Mouse (Mus musculus) frontal cortex, postnatal 25 days (tissue): ENCODE data around the gene Rasgrp1.

Experiments used
- DNase-seq, 2 experiments: peaks; one replicate each; pipeline ENCODE4 v3.0.0; 2022; ENCODE audit warnings: low spot score in 2 of 2

Gene Rasgrp1

DNA sequence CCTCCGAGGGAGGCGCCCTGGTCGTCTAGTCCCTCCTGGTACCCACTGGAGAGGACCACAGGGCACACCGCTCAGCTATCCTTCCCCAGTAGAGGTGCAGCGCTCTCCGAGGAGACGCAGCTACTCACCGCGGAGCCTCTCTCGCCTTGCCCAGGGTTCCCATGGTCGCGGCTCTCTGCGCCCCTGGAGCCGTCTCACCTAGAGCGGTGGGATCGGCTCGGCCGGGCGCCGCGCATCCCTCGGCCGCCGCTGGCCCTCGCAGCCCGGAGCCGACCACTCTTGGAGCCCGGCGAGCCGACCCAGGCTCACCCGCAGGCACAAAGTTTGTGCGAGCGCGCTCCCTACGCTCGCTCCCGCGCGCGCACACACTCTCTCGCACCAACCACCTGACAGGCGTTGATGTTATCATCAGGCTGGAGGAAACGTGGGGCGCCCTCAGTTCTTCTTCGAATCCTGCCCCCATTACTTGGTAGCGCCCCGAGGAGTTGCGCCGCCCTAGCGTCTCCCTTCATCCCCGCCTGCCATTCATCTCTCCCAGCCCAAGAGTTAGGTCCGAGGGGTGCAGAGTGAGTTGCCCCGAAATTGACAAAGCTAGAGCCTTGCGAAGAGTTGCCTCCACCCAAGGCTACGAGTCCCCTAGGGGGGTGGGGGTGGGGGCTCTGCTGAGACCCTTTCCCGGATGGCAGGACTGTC, at the start of gene Rasgrp1:
TSS of gene Rasgrp1 (minus strand) at position 455 of the 693 bp plus-strand sequence.
- peak; percentile 43 to 54 for DNase-seq

DNA sequence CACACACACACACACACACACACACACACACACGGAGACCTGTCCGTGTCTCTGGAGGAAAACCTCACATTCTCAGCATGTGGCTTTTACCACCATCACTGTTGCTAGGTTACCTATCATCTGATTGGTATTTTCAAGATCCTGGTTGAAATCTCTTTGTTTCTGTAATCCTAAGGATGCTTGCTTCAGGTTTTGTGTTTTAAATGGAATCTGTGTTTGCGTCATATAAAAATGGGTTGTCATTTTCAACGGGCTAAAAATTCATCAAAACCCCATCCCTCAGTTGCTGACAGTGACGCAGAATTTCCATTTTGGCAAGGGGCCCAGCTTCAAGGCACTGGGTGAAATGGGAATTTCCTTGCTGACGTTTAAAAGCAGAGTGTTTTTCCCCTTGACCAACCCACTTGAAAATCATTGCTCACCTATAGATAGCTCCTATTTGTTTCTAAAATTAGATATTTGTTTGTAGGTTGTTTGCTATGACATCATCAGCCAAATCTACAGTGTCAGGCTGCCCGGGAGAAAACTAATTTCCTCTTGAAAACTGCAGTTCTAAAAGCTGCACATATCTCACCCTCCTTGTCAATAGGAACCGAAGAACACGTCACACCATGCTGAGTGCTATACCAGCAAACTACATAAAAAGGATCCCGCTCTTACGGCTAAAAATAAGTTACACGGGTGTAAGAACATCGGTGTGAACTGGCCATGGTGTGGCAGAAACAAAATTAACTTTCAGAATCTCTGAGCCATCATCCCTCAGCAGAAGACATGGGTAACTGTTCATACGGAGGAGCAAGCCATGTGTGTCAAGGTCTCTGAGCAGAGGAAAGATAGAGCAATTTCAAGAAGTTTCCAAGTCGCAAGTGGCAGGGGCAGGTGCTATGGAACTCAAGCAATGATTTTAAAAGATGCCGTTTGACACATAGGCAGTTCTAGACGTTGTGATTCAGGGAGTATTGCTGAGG, 47.4 kb upstream of the Rasgrp1 start:
- no peak for DNase-seq

DNA sequence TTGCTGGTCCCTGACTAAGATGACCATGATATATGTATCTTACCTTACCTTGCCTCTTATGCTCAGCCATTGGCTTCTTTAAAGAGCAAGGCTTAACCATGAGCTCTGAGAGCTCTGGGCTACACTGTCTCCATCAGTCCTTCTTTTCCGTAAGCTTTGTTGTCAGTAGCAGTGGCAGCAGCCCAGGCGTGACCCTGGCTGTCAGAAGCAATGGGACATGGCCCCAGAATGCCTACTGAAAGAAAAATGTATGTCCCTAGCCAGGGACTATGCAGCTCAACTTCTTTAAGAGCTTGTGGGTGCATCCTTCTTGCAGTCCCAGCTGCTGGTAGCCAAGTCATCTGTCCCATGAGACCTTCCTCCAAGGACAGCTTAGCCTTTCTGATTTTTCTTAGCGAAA, 46.7 kb upstream of the Rasgrp1 start:
- no peak for DNase-seq

DNA sequence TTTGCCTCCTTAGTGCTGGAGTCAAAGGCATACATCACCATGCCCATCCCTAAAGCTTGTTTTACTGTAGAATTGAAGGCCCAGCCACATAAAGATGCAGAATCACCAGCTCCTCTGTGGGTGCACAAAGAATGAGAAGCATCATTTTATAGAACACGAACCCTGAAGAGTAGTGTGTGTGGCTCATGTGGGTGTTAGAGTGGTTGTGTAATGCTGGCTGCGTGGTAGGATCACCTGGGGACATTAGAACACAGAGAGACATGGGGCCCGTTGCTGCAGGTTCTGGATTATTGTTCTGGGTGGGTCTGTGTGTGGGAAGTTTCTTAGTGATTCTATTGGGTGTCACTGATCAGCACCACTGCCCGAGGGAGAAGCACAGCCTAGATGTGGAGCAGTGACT, 45.3 kb upstream of the Rasgrp1 start:
- no peak for DNase-seq

DNA sequence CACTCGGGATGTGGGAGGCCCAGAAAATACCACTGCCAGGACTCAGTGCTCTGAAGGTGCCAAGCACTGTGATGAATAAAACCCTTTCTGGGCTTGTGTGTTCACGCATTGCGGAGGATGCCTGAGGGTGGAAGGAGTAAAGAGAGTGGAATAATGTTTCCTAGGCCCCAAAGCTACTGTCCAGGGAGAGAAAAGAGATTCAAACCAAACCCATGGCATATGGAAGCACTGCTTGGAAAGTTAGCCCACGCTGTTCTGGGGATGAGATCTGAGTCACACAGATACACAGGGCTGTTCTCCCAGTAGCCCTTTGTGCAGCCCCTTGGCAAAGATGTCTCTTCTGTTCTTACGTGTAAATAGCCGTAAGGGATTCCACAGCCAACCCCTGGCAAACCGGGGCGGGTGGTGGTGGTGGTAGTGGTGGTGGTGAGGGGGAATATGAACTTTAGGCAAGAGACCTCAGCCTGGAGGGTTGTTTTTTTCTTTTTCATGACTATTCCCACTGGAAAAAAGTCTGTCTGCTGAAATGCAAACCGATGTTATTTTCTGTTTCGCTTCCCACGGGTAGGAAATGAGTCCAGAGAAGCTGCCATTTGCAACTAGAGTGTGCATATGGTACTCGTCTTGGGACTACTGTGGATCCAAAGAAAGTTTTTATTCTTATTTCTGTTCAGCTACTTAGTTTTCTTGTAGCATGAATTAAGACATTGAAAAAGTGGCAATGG, 44.3 kb upstream of the Rasgrp1 start:
- peak; percentile 25 to 54 for DNase-seq

DNA sequence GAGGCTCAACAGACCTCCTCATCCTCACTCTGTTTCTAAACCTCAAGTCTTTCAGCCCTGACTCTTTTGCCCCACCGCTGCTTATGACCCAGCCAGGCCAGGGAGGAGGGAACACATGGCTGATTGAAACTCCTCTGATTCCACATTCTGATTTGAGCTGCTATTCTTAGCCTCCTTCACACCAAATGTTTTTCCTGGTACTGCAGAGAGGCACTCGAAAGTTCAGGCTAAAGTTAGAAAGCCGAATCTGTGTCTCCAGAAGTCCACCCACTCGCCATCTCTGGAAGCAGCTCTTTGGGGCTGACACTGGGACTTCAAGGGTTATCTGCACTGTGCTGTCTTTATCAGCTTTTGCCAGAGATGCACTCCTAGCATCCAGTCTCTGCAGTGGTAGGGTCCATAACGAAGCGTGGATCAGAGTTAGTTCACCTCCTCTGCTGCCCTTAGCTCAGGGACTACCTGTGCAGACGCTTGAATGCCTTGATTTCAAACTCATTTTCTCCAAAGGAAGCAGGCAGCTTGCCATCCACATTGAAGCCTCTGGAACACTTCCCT, 43.3 kb upstream of the Rasgrp1 start:
- peak in 1 of 2 experiments; percentile 21 for DNase-seq

DNA sequence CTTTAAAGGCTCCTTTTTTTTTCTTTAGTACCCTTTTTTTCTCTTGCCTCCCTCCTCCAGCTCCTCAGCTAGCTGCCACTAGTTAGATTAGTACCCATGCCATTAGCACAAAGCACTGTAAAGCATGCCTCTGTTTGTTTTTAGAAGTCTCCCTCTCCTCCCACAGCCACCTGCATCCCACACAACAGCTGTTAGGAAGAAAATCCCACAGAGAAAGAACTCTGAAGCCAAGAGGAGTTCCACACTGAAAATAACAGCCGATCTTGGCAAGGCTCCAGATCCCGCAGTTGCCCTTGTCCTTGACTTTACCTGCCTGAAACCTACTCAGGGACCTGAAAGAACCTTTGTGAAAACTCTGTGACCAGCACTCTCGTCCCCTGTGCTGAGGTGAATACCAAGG, 38.5 kb upstream of the Rasgrp1 start:
- DNase-seq: peak; percentile 19 to 39

DNA sequence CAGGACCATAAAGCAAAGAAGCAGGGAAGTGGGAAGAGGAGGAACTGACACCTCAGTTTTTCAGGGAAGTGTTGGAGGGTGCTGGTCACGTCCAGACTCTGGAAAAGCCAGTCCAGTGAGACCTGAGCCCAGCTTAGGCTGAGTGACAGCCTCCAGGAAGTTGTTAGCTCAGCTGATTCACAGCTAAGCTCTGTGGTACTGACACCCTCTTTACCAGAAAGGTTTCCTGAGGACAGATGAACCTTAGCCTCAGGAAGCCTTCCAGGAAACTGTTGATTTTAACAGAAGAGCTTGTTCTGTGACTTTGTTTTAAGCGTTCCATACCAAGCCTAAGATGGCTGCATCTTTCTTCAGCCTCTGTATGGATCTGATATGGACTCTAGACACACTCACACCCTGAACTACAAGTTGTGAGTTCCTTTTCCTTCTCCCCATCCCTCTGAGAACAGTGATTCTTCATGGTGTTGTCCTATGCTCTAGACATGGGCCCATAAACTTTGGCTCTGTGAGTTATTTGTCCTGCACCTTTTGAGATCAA, 31.6 kb upstream of the Rasgrp1 start:
- DNase-seq: no peak

DNA sequence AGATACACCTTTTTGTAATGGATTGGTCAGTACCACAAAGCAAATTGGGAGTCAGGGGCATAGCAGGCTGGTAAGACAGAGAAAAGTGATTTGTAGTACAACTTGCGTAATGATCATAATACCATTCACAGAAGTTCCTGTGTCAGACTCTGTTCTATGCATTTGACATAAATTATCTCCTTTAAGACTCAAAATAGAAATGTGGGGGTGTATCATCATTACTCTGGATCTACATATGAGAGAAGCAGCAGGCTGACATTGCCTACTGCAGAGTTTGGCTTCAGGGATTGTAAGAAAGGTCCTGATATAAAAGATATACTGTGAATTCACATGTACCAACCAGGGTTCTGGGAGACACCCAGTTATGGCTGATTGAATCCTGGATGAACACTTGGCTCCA, 28.9 kb upstream of the Rasgrp1 start:
- no peak for DNase-seq

DNA sequence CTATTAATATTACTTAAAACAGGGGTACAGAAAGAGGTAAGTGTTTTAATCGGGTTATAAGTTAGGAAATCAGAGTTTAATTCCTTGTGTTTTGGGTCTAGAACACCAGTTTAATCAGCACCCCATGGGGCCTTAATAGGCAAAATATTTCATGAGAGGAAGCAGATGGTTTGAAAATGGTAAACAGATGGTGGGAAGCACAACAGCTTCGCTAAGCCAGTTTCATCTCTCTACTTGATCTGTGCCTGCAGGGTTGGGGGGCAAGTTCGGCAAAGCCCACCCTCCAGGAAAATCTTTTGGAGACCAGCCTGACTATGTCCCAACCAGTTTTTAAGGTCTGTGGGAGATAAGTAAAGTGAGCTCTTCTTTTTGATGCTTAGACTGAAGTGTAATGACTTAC, 23.7 kb upstream of the Rasgrp1 start:
- no peak for DNase-seq

DNA sequence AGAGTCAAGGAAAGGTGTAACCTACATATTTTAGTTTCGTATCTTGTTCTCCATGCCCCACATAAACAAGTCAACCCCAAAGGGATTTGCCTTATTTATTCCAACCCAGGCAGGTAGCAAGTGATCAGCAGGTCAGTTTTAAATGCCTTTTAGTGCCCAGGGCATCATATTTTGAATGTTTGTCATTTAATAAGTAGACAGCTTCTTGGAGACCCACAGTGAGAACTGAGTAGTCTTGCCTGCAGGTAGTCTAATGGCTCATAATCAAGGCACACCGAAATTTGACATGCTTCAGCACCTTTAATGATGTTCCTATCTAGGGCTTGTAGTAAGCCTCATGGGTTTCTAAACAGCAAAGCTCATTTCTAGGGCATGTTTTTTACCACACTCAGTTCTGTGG, 21.3 kb upstream of the Rasgrp1 start:
- DNase-seq: no peak

DNA sequence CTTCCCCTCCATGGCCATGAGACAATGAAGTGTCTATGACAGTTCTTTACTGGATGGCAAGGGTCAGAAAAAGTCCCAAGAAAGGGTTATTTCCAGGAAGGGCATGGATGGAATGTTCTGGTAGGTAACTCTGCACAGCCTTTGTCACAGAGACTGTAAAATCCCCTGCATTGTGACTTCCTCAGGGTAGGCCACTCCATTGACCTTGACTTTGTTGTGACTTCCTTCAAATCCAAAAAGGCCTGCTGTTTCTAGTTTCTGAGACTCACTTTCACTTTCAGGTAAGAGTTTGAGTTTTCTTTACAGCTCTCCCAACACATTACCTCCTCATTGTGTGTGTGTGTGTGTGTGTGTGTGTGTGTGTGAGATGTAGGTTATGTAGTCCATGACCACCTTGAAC, 15.1 kb upstream of the Rasgrp1 start:
- DNase-seq: no peak

DNA sequence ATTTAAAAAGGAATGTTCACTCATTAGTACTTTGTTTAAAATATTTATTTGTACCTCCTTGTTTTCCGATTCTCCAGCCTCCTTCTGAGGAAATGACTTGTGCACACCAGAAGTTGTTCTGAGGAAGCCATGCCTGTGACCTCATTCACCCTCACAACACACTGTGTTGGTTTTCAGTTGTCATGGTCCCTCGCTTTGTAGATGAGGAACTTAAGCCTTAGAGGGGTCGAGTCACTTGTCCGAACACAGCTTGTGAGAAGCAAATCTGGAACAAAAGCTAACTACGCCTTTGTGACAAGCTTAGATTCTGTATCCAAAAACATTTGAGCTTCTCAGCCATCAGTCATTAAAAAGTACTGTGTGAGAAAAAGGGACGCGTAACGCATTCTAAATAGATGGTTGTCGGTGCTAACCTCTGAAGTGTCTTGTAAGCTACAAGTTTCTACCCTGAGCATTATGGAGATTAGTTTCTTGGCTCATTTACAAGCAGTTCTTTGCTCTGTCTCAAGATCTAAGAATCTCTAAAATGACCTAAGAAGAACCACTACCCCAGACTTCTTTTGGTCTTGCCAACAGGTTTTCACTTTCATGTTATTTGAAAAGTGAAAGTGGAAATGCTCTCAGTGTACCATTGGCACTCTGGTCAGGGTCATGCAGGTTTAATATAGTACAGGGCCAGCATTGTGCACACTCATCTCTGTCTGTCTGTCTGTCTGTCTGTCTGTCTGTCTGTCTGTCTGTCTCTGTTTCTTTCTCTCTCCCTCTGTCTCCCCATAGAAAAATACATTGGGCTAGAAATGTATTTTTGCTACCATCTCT, 9.7 kb upstream of the Rasgrp1 start:
- DNase-seq: no peak

DNA sequence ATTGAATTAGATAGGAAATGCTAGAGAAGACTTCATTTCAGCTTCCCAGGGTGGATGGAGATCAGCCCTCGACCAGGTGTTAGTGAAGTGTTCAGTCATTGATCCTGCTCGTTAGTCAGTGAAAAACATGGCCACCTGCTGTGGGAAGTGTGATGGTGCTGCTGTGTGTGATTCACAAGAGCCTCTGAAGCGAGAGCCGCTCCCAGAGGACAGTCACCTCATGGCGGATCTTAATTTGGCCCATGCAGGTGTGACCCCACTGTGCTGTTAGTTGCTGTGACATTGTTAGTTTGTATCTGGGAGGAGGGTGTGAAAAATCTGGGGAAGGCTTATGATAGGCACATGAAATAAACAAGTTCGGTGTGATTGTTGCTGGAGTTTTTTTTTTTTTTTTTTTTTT, 7.3 kb upstream of the Rasgrp1 start:
- DNase-seq: no peak

DNA sequence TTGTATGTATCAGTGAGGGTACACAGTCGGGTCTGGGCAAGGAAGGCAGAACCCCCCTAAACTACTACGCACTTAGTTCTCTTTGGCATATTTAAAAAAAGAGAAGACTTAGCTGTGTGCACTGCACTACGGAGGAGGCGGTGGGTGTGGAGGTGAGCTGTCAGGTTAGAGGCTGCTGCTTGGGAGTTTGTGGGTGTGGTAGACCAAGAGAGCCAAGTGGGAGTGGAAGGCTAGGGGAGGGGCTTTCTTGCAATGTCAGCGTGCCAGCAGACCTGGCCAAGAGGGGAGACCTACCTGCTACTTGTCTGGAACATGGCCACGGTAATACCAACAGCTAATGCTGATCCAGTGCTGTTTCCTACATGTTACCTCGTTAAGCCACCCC, 431 bp upstream of the Rasgrp1 start:
- no peak for DNase-seq

DNA sequence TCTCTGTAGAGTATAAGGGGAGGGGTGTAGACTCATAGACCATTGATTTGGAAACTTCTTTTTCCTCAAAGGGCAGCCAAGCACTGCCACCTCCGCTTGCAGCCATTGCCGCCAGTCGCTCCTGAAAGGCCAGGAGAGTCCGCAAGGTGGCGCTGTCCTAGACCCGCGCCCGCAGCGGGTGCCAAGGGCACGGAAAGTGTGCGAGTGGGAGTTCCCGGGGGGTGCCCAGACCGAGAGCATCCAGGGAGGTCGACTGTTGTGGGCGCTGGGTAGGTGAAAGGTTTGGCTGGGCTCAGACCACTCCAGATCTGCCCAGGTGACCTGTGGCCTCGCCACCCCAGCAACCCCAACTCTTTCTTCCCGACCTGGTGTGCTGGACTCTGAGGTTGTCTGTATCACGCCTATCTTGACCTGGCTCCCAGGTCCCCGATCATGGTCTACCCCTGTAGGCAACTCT, 683 bp downstream of the Rasgrp1 start:
- DNase-seq: peak; percentile 72 to 77

DNA sequence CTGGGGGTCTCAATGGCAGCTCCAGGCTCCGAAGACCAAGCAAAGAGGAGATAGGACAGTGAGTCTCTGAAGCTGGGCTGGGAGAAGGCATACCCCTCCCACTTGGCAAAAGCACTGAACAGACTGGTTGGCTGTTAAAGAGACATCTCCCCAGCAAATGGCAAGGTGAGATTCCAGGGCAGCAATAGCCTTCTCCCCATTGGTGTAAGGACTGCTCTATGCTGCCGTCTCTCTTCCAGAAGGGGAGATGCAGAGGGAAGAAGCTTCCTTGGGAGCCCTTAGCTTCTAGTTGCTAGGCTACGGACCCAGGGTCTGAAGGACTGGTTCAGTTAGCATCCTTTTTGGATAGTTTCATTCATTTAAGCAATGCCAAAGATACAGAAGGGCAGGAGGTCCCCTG, 4.3 kb downstream of the Rasgrp1 start:
- no peak for DNase-seq

DNA sequence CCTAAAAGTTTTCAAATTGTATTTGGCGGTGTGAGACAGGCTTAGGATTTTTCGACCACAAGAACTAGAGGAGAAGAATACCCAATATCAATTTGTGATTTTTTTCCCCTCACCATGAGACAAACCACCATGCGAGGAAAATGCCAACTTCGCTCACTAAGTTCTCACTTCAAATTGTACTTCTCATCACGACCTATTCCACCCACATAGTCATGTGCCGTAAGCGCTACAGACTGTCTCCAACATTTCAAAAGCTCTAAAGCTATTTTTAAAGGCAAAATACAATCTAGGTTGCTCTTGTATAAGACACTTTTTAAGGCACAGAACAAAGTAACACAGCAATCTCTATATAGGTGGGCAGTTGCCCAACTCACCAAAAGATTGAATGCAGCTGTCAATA, 4.9 kb downstream of the Rasgrp1 start:
- no peak for DNase-seq

DNA sequence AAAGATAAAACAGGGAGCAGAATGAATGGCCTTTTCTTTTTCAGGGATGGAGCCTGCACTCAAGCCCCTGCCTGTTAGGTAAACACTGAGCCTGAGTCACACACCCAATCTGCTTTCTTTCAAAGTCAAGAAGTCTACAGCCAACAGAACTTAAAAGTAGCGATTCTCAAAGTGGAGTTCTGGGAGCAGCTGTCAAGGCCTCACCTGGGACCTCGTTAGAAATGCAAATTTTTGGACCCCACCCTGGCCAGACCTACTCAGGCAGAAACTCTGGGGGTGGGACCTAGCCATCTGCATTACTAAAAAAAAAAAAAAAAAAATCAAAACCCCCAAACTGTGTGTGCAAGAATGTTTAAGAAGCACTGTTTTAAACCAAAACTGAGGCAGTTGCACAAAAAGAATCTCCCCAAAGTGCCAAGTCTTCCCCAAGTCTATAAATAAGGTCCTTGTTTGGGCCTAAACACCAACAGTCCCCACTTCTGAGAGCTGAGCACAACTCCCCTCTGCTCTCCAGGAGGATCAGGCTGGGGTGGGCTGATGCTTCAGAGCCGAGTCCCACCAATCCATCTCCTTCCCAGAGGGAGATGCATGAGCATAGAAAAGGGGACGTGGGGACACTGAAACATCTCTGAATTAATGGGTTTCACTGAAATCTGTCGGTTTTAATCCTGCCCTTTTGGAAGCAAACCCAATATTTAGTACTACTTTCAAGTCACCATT, 5.7 kb downstream of the Rasgrp1 start:
- DNase-seq: no peak

DNA sequence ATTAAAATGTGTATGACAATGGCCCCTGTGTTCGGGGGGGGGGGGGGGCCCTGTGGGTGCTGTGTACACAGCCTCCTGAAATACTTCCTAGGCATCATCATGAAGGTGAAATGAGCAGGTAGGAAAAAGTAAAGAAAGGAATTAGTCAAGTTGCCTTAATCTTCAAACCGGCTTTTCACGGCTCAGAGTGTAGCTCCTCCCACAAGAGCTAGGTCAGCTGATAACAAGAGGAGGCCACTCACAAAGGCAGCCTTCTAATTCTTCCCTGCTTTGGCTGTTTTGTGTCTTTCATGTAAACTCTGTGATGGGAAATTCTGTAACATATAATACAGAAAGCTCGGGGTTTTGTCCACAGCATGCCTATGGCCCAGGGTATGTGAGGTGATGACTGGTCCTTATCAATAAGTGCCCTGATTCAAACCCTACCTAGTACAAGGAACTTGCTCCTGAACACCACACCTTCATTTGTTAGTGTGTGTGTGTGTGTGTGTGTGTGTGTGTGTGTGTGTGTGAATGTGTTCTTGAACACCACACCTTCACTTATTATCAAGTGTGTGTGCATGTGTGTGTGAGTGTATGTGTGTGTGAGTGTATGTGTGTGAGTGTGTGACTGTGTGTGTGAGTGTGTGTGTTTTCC, 7.1 kb downstream of the Rasgrp1 start:
- DNase-seq: no peak
